Mouse (Mus musculus) lung, adult 2 months (tissue): Measurements from ENCODE around the gene Hal.

Source experiments
- CTCF ChIP-seq: fragments of 200-500 bp; IDR thresholded peaks from 2 replicates; pipeline ENCODE4 v1.5.1; 2011; ENCODE audit warnings: mild to moderate bottlenecking, low read length, control low read depth; ENCODE audit not compliant: insufficient read depth
- POLR2A ChIP-seq: fragments of 200-500 bp; IDR thresholded peaks from 2 replicates; pipeline ENCODE4 v1.6.1; 2011; ENCODE audit warnings: low read depth, mild to moderate bottlenecking, control low read depth, low read length, borderline replicate concordance; ENCODE audit errors: extremely low read depth

GRCm38 (mm10) chr10:93539775-93540430 is 51.3 kb downstream of the Hal start, which contains the start of gene Amdhd1:
- TF ChIP-seq POLR2A = no peak
- peak; percentile 56 for TF ChIP-seq CTCF
